Mouse (Mus musculus) thymus, adult 2 months (tissue): ENCODE results near the gene Wdr95. TPM values are rescaled to one million over a fixed set of nuclear protein-coding genes. Genes with fewer than 3 reads are reported as not detected.

Experiments used
- DNase-seq: peaks from one replicate; pipeline ENCODE4 v3.0.0; 2021
- H3K27ac ChIP-seq: fragments of 200-500 bp; 2 replicates; pipeline ENCODE4 v1.5.1; 2012; ENCODE audit warnings: low read length, control low read depth; ENCODE audit not compliant: control insufficient read depth, insufficient read depth
- H3K27me3 ChIP-seq: fragments of 200-500 bp; 2 replicates; pipeline ENCODE4 v1.6.1; 2012; ENCODE audit warnings: mild to moderate bottlenecking, low read length, moderate library complexity, mixed read lengths; ENCODE audit not compliant: control insufficient read depth, insufficient read depth
- H3K36me3 ChIP-seq: fragments of 200-500 bp; 2 replicates; pipeline ENCODE4 v1.6.1; 2012; ENCODE audit warnings: mild to moderate bottlenecking, low read length, moderate library complexity; ENCODE audit not compliant: control insufficient read depth, insufficient read depth
- H3K4me1 ChIP-seq: fragments of 200-500 bp; replicated peaks from 2 replicates; pipeline ENCODE4 v1.6.1; 2012; ENCODE audit warnings: low read length; ENCODE audit not compliant: control insufficient read depth, insufficient read depth
- H3K4me3 ChIP-seq: fragments of 200-500 bp; 2 replicates; pipeline ENCODE4 v1.5.1; 2012; ENCODE audit warnings: mild to moderate bottlenecking, low read length, control low read depth, moderate library complexity; ENCODE audit not compliant: control insufficient read depth, insufficient read depth
- CTCF ChIP-seq: fragments of 200-500 bp; IDR thresholded peaks from 2 replicates; pipeline ENCODE4 v1.5.1; 2012; ENCODE audit warnings: mild to moderate bottlenecking, control low read depth, low read length, moderate library complexity, borderline replicate concordance; ENCODE audit not compliant: control insufficient read depth, poor library complexity, insufficient read depth; ENCODE audit errors: extremely low read depth
- POLR2A ChIP-seq: fragments of 200-500 bp; IDR thresholded peaks from 2 replicates; pipeline ENCODE4 v1.6.1; 2012; ENCODE audit warnings: mild to moderate bottlenecking, low read length, control low read depth, moderate library complexity; ENCODE audit not compliant: control insufficient read depth, poor library complexity, insufficient read depth; ENCODE audit errors: extremely low read depth
- WGBS: fragments of 180-500 bp; shearing (Covaris S2); methylation state at CpG from one replicate; pipeline ENCODE4 v1.1.7; 2018; 5-methylcytosine and 5-hydroxymethylcytosine counted together
- polyA plus RNA-seq: library from polyadenylated mRNA; depleted of rRNA; stranded (reverse); fragments of >200 nt; gene quantifications from 2 replicates; pipeline ENCODE4 v1.2.3, GENCODE M21; 2012

The Wdr95 gene
- polyA plus RNA-seq, 1 experiment: 0.31 TPM

DNA sequence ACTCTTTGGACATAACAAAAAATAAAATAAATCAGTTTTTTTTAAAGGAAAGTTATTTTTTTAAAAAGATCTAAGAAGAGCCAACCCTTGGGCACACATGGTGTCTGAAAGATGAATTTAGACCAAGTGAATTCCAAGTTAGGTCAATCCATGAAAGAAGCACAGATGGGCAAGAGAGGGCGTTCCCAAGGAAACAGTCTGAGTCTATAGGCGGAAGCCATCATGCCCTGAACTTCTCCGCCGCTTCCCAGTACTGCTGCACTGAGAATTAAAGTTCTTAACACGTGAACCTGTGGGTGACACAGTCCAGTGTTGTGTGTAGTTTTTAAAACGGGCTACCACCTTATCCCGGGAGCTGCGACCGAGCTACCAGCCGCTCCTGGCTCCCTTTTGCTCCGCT, 24.9 kb downstream of the Wdr95 start:
- TF ChIP-seq POLR2A (no peak), CTCF (no peak)
- Histone ChIP-seq H3K27ac (no peak overlapping the region), H3K36me3 (no peaks in the 10 kb centered on the region), H3K4me1 (no peaks in the 10 kb centered on the region), H3K27me3 (no peaks in the 10 kb centered on the region), H3K4me3 (no peak overlapping the region)
- WGBS: 96% methylated on average over 11 of the region's 11 CpGs
- no peak for DNase-seq

DNA sequence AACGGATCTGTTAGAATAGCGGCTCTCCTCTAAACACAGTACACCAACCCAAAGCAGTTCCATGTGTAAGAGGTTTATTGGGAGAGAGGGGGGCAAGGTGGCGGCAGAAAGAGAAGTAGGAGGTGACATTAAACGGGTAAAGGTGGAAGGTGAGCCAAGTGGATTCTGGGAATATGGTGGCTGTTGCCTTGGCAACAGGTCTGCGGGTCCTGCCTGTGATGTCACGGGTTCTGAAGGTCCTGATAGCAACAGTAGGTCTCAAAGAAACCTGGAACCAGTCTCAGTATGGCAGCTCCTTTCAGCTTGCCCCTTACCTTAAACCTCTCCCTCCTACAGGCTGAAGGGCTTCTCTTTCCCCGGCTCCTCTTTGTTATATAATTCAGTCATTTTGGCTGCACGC, 25.9 kb downstream of the Wdr95 start:
- Histone ChIP-seq H3K27ac (no peak overlapping the region), H3K4me3 (no peak overlapping the region), H3K36me3 (no peaks in the 10 kb centered on the region), H3K4me1 (no peaks in the 10 kb centered on the region), H3K27me3 (no peaks in the 10 kb centered on the region)
- 92% methylated on average over 8 of the region's 8 CpGs for WGBS
- DNase-seq: no peak
- TF ChIP-seq CTCF (no peak), POLR2A (no peak)

DNA sequence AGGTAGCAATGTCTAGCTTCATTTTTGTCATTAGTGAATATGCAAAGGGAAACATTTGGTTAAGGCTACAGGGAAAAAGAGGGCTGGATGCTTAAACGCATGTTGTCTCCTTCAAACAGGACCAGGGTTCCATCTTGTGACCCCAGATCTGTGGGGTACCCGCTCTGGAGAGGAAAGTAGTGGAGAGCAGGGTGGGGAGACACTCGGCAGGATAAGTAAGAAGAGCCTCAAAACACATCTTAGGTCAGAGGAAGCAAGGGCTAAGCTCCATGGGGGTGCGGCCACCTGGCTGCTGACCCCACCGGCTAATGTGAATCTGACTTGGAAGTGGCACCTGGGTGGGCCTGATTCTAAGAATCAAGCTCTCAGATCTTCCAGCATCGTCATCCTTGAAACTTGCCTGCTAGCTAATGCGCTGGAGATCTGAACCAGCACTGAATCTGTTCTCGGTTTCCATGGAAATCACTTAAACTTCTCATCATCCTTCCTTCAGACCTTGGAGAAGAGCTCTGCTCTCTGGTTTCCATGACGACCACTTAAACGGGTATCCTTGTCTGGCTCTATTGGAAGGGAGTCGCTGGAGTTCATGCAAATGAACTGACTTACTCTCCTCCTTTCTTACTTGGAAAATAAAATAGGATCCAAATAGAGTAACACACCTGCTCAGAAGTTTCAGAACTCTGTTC, 32.6 kb downstream of the Wdr95 start:
- Histone ChIP-seq H3K36me3 (no peaks in the 10 kb centered on the region), H3K27me3 (no peaks in the 10 kb centered on the region; the same call in 1 of the 2 replicates), H3K4me3 (no peak overlapping the region), H3K4me1 (no peaks in the 10 kb centered on the region), H3K27ac (no peak overlapping the region)
- no peak for DNase-seq
- TF ChIP-seq CTCF (no peak), POLR2A (no peak)
- WGBS: 71% methylated on average over 11 of the region's 11 CpGs

DNA sequence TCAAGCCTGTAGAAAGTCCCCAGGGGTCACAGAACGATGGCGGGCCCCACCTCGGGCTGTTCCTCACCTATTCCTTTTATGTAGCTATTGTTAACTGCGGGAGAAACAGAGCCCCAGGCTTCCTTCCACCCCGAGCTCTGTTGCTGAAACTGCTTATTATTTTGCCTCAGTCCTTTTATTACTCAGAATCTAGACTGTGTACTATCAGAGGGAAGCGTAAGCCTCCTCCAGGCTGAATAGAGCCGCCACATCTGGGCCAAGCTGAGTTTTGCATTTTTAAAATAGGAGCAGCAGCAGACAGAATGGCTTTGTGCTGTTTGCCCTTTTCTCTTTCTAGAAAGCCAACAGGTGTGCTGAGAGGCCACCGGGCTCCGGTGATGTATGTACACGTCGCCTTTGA, 37.5 kb downstream of the Wdr95 start:
- Histone ChIP-seq H3K27me3 (no peaks in the 10 kb centered on the region), H3K4me3 (no peak overlapping the region), H3K4me1 (no peaks in the 10 kb centered on the region), H3K36me3 (no peaks in the 10 kb centered on the region), H3K27ac (no peak overlapping the region)
- TF ChIP-seq POLR2A: no peak
- no peak for TF ChIP-seq CTCF
- DNase-seq: no peak
- WGBS: 86% methylated on average over 11 of the region's 11 CpGs

DNA sequence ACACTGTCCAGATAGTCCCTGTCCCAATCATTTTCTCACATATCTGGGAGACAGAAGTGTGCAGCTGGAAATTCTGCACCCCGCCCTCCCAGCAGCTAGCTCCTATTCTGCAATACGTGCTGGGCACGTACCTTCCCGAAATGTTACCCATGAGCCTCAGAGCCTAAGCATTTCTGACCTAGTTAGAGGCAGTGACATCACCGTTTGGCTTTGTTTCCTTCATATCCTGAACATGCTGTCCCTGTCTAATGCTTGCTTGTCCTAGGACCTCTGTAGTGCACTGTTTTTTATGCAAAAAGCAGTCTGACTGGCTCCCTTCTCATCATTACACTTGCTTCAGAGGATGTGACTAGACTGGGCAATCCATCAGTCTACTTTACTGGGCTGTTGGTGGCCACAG, 38.5 kb downstream of the Wdr95 start:
- H3K27me3 ChIP-seq: no peaks in the 10 kb centered on the region
- no peaks in the 10 kb centered on the region for H3K4me1 ChIP-seq
- H3K36me3 ChIP-seq: no peaks in the 10 kb centered on the region
- H3K4me3 ChIP-seq: no peak overlapping the region
- 97% methylated on average over 5 of the region's 5 CpGs for WGBS
- no peak overlapping the region for H3K27ac ChIP-seq
- no peak for DNase-seq
- no peak for TF ChIP-seq CTCF
- TF ChIP-seq POLR2A: no peak

DNA sequence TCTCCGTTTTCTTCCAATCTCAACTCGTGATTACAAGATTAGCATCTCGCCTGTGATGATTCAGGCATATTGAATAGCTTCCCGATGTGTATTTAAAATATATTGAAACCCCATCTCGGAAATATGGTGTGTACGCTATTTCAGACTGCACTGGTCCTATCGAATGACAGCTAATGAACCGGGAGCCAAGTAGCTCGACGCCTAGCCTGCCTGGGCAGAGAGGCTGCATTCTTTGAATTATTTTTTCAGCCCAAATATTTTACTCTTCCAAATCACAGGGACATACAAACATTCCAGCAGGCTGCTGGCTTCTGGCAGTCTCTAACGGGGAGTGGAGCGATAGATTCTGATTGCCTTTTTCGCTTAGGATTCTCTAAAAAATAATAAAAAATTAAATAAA, 40.5 kb downstream of the Wdr95 start:
- Histone ChIP-seq H3K4me1 (no peaks in the 10 kb centered on the region), H3K4me3 (no peak overlapping the region), H3K36me3 (no peaks in the 10 kb centered on the region), H3K27me3 (no peaks in the 10 kb centered on the region), H3K27ac (no peak overlapping the region)
- TF ChIP-seq CTCF (no peak), POLR2A (no peak)
- WGBS: 93% methylated on average over 13 of the region's 13 CpGs
- no peak for DNase-seq

DNA sequence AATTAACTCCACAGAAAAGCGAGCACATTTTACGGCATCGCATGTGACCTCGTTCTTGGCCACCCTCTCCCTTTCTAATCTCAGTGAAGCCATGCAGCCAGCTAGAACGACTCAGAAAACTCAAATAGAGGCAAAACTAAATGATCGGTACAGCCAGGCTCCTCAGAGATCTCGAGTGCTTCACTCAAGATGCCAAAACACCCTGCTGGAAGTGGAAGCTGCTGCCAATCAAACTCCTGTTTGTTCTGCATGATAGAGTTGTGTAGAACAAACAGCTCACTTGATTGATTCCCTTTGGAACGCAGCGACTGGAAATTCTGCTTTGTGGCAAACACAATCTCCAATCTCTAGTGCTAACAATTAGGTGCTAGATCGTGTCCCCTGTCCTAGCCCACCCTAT, 48.5 kb downstream of the Wdr95 start:
- Histone ChIP-seq H3K27me3 (no peaks in the 10 kb centered on the region), H3K27ac (no peak overlapping the region), H3K4me1 (no peaks in the 10 kb centered on the region), H3K4me3 (no peak overlapping the region), H3K36me3 (no peaks in the 10 kb centered on the region)
- 81% methylated on average over 10 of the region's 10 CpGs for WGBS
- DNase-seq: no peak
- TF ChIP-seq CTCF (no peak), POLR2A (no peak)
